Mouse (Mus musculus) embryonic stem cell, embryonic (primary cell): ENCODE results near the gene Ulk3.

Experiments
- CTCF ChIA-PET, 4 experiments: fragments of 300-600 bp in 2 of 4; fragments of 350-600 bp in 2 of 4; sonication (Branson Sonifier 250); formaldehyde crosslinking; loops; one replicate each; lab custom pipeline; 2022; ENCODE audit warnings: inconsistent platforms in 2 of 4; lab: Charles Lee
- POLR2A ChIA-PET, 4 experiments: fragments of 300-600 bp in 2 of 4; fragments of 350-600 bp in 2 of 4; sonication (Branson Sonifier 250); formaldehyde crosslinking; loops; one replicate each; lab custom pipeline; 2022; ENCODE audit warnings: antibody characterized with exemption in 4 of 4, inconsistent platforms in 1 of 4; lab: Charles Lee

The Ulk3 gene

GRCm38 (mm10) chr9:57597265-57597664 lies 8.0 kb downstream of the Ulk3 start:
- ChIA-PET POLR2A (no interaction called here), CTCF (interaction anchor here in 2 of 4 experiments (0.6 to 0.9 kb wide), 4 partner anchors 10 to 137 kb away, joined by 3 to 8 read pairs (median 3); no protein-coding TSS in a partner anchor)

GRCm38 (mm10) chr9:57597929-57598382 lies 8.7 kb downstream of the Ulk3 start:
- CTCF ChIA-PET, result interaction anchor here in 1 of 4 experiments (0.7 kb wide), 1 partner anchor 19 kb away, joined by 8 read pairs; no protein-coding TSS in a partner anchor
- POLR2A ChIA-PET, result interaction anchor here in 3 of 4 experiments (0.6 to 1.0 kb wide), 3 partner anchors 19 to 1432 kb away, joined by 3 to 5 read pairs (median 3); no protein-coding TSS in a partner anchor

GRCm38 (mm10) chr9:57598851-57599563 lies 9.8 kb downstream of the Ulk3 start:
- CTCF ChIA-PET, result no interaction called here
- POLR2A ChIA-PET, result interaction anchor here in 2 of 4 experiments (0.6 to 1.5 kb wide), 3 partner anchors 9 to 661 kb away, joined by 3 read pairs; no protein-coding TSS in a partner anchor

DNA sequence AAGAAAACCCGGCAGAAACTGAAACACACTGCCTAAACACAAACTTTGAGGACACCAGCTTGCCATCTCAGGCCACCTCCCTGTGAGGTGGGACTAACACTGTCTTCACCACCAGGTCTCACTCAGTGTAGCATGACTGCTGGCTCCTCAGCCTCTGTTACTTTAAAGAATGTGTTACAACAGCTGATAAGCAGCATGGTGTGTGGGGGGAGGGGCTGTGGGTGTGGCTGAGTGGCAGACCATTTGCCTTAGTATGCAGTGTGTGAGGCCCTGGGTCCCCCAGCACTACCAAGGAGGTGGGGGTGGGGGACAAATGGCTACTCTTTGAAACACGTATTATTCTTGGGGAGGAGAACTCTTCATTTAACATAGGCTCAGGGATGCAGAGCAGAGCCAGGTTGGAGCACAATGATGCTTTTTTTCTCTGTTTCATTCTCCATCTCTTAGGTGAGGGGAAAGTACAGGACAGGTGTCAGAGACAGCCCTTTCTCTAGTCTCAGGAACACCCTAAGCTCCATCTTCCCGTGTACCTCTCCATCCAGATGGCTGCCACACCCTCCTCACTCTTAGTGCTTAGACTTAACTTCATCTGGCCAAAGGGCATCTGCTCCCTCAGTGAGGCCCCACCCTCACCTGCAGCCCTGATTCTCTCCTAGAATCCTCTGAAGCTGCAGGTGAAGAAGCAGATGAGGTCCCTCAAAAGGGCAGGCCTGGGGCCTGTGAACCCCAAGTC lies 11.5 kb downstream of the Ulk3 start:
- CTCF ChIA-PET, result interaction anchor here in 3 of 4 experiments (0.6 to 1.1 kb wide), 3 partner anchors 10 to 59 kb away, joined by 3 to 7 read pairs (median 4); no protein-coding TSS in a partner anchor
- POLR2A ChIA-PET, result interaction anchor here in 2 of 4 experiments (0.6 to 1.5 kb wide), 5 partner anchors 9 to 353 kb away, joined by 3 to 4 read pairs (median 3); no protein-coding TSS in a partner anchor

- ChIA-PET CTCF (interaction anchor here in 1 of 4 experiments (1.1 kb wide), 1 partner anchor 28 kb away, joined by 3 read pairs; no protein-coding TSS in a partner anchor), POLR2A (no interaction called here)
These were observed 12.1 kb downstream of the Ulk3 start for GRCm38 (mm10) chr9:57601353-57601706.

DNA sequence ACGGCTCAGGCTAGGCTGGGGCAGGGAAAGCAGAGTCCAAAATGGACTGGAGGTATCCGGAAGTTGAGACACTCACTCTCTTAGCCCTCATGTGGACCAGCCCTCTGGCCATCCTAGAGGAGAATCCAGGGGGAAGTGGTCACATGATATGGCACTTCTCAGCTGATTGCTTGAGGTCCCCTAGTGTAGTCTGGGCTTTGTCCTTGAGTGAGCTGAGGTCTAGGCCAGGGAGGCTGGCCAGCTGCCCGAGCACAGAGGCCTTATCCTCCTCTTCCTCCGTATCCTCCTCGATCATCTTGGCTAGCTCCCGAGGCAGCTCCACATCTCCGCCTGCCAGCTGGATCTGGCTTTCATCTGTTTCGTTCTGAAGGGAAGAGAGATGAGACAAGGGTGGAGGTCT lies 12.8 kb downstream of the Ulk3 start:
- POLR2A ChIA-PET, result interaction anchor here in 2 of 4 experiments (0.6 to 1.1 kb wide), 2 partner anchors 11 to 1754 kb away, joined by 3 to 4 read pairs; no protein-coding TSS in a partner anchor
- CTCF ChIA-PET, result interaction anchor here (0.6 to 1.2 kb wide), 5 partner anchors 8 to 1026 kb away, joined by 3 to 4 read pairs (median 3); no protein-coding TSS in a partner anchor

GRCm38 (mm10) chr9:57604875-57605274 lies 15.6 kb downstream of the Ulk3 start:
- ChIA-PET POLR2A (interaction anchor here in 1 of 4 experiments (1.2 kb wide), 1 partner anchor 101 kb away, joined by 4 read pairs; the partner anchor contains the start of gene Rpp25), CTCF (interaction anchor here in 3 of 4 experiments (1.0 to 1.9 kb wide), 3 partner anchors 25 to 155 kb away, joined by 3 to 11 read pairs (median 6); no protein-coding TSS in a partner anchor)

DNA sequence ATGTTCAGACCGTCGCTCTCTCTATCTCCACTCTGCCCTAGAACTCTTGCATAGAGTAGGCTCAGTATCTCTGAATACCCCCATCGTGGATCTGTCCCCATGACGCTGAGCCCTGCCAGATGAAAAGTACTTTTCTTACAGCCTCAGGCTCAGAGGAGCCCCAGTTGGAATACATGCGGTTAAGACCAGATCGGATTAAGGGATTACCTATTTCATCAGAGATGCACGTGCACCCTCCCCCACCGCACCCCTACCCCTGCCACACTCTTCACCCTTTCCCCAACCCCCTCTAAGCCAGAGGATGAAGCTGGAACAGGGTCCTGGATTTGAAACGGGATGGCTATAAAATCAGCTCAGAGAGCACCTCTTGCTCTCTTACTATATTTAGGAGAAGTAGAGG lies 16.3 kb downstream of the Ulk3 start:
- POLR2A ChIA-PET, result interaction anchor here in 3 of 4 experiments (0.6 to 1.4 kb wide), 7 partner anchors 13 to 655 kb away, joined by 3 to 5 read pairs (median 3); partner anchors contain the start of genes Cox5a (in 1 of the 3), Rpp25 (in 1 of the 3), Sema7a (in 1 of the 3) and Snupn (in 1 of the 3)
- CTCF ChIA-PET, result interaction anchor here in 3 of 4 experiments (0.6 to 1.9 kb wide), 9 partner anchors 16 to 470 kb away, joined by 3 to 11 read pairs (median 5); partner anchors contain the start of gene Ulk3 (in 1 of the 3)

GRCm38 (mm10) chr9:57606139-57606851 lies 17.0 kb downstream of the Ulk3 start, which contains the start of gene Cplx3:
Gene Cplx3 (minus strand): TSS chr9:57606281.
- ChIA-PET CTCF (interaction anchor here in 3 of 4 experiments (0.6 to 1.9 kb wide), 9 partner anchors 17 to 471 kb away, joined by 3 to 11 read pairs (median 5); partner anchors contain the start of gene Ulk3 (in 1 of the 3)), POLR2A (interaction anchor here in 3 of 4 experiments (0.6 to 1.4 kb wide), 7 partner anchors 12 to 1537 kb away, joined by 3 to 5 read pairs (median 3); partner anchors contain the start of genes Cox5a (in 1 of the 3), Sema7a (in 1 of the 3), Snupn (in 1 of the 3) and Ulk3 (in 1 of the 3))

DNA sequence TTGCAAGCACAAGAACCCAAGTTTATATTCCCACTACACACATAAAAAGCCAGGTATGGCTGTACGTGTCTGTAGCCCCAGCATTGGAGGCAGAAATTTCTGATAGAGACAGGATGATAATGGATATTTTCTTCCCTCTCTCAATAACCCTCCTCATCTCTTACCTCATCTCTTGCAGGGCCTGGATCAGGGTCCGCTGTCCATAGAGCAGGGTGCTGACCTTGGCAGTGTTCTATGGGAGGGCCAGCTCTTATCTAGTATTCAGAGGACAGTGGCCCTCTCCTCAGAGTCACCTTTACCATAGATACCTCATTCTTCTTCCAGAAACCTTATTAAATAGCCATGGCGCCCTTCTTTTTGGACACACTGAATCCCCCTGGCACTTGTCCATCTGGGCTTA lies 20.6 kb downstream of the Ulk3 start:
- POLR2A ChIA-PET, result interaction anchor here in 1 of 4 experiments (0.5 to 1.6 kb wide), 3 partner anchors 20 to 645 kb away, joined by 3 read pairs; partner anchors contain the start of genes Csk and Ulk3
- CTCF ChIA-PET, result interaction anchor here in 3 of 4 experiments (0.6 to 1.4 kb wide), 4 partner anchors 9 to 1316 kb away, joined by 4 to 7 read pairs (median 4); no protein-coding TSS in a partner anchor

DNA sequence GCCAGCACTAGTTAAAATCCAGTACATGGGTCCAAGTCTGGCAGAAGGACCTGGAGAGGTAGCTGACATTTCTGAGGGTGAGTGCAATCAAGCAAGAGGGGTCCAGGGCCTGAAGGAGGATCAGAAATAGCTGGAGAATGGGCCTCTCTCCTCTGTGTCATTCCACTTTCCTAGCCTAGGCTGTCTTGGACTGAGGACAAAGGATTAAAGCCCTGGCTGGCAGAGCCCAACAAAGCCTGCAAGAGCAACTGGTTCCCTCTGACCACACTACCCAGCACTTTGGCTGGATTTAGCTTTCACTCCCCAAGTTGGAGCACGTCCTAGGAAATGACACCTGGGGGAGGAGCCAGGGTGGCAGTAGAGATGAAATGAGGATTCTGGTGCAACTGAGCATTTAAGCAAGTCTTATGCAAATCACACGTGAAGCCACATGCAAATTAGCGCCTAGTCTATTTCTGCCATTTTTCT lies 21.1 kb downstream of the Ulk3 start:
- ChIA-PET CTCF (interaction anchor here in 3 of 4 experiments (0.6 to 1.4 kb wide), 6 partner anchors 8 to 1315 kb away, joined by 3 to 11 read pairs (median 4); no protein-coding TSS in a partner anchor), POLR2A (interaction anchor here in 2 of 4 experiments (0.5 to 1.6 kb wide), 4 partner anchors 21 to 645 kb away, joined by 3 read pairs; partner anchors contain the start of genes Csk (in 1 of the 2) and Ulk3 (in 1 of the 2))

- ChIA-PET CTCF (interaction anchor here in 3 of 4 experiments (0.6 to 3.4 kb wide), 3 partner anchors 17 to 92 kb away, joined by 3 to 11 read pairs (median 4); no protein-coding TSS in a partner anchor), POLR2A (interaction anchor here in 2 of 4 experiments (0.6 kb wide), 2 partner anchors 96 to 276 kb away, joined by 3 to 6 read pairs; no protein-coding TSS in a partner anchor)
These were observed 23.3 kb downstream of the Ulk3 start for GRCm38 (mm10) chr9:57612587-57612986.

DNA sequence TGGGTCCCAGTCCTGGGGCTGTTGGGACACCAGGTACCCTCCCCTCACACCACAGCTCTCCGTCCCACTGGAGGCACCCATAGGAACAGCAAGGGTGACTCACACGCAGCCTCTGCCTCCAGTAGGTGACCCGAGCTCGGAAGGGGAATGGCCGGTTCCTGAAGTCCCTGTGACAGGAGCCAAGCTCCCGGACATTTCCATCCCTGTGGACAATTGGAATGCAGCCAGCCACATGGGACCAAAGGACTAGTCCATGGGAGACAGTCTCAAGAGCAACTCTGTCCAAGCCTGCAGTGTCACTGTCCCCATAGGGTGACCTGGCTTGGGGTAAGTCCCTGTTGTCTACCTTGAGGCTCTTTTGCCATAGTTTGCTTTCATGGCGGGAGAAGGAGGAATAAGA lies 24.7 kb downstream of the Ulk3 start:
- POLR2A ChIA-PET, result interaction anchor here in 2 of 4 experiments (0.7 to 1.4 kb wide), 3 partner anchors 9 to 111 kb away, joined by 3 to 6 read pairs (median 4); partner anchors contain the start of gene Rpp25 (in 1 of the 2)
- CTCF ChIA-PET, result interaction anchor here (0.6 to 3.4 kb wide), 6 partner anchors 12 to 45 kb away, joined by 3 to 11 read pairs (median 5); no protein-coding TSS in a partner anchor

- CTCF ChIA-PET, result interaction anchor here in 3 of 4 experiments (0.6 to 3.4 kb wide), 5 partner anchors 14 to 92 kb away, joined by 3 to 11 read pairs (median 3); no protein-coding TSS in a partner anchor
- POLR2A ChIA-PET, result interaction anchor here in 2 of 4 experiments (0.6 to 1.1 kb wide), 2 partner anchors 17 to 318 kb away, joined by 3 to 4 read pairs; no protein-coding TSS in a partner anchor
These were observed 25.5 kb downstream of the Ulk3 start for GRCm38 (mm10) chr9:57614786-57615185.

DNA sequence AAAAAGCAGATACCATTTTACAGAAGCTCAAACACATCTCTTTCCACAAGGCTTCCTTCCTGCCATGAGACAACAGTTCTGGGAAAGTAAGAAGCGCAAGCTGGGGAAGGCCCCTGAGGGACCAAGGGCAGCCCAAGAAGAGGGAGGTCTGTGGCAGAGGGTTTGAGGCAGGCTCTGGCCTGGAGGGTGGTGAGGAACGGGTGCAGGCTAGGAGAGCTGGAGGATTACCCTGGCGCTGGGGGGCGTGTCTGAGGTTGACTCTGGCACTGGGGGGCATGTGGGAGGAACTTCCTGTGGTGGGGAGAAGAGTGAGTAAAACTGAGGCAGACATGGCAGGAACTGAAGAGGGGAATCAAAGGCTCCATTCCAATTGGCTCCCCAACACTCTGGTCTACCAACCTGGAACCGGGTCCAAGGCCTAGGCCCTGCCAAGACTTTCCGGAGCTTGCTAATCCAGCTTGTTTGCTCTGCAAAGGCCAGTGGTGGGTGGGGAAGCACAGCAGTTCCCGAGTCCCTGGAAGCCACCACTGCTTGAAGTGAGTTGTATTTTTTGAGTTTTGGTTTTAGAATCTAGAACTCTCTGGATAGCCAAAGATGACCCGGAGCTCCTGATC lies 28.4 kb downstream of the Ulk3 start:
- ChIA-PET CTCF (interaction anchor here in 3 of 4 experiments (0.6 to 2.4 kb wide), 7 partner anchors 11 to 101 kb away, joined by 3 to 15 read pairs (median 3); partner anchors contain the start of gene Csk (in 1 of the 3)), POLR2A (interaction anchor here in 2 of 4 experiments (0.7 to 1.5 kb wide), 4 partner anchors 12 to 114 kb away, joined by 3 to 4 read pairs (median 3); partner anchors contain the start of genes Cplx3 (in 1 of the 2) and Rpp25 (in 1 of the 2))
